Mouse (Mus musculus): ENCODE data around the gene Agl.
"Not testable (repeated sequence)": the region's sequence is repeated elsewhere in the genome, so short reads cannot be mapped to it uniquely, and the experiment has no call there.

The Agl gene

GRCm38 (mm10) chr3:116747648-116748047, 60.3 kb downstream of the Agl start:
- DNase-seq (ENCODE audit: low spot score): not testable (repeated sequence)

GRCm38 (mm10) chr3:116740963-116741362, 67.0 kb downstream of the Agl start:
- no peak for DNase-seq (ENCODE audit: low spot score)

- DNase-seq (ENCODE audit: low spot score): no peak
Observed at GRCm38 (mm10) chr3:116740106-116740505, 67.9 kb downstream of the Agl start.

- DNase-seq (ENCODE audit: low spot score): peak; percentile 68
Observed at GRCm38 (mm10) chr3:116737326-116737731, 70.6 kb downstream of the Agl start.

GRCm38 (mm10) chr3:116729483-116730174, 78.3 kb downstream of the Agl start:
- DNase-seq (ENCODE audit: low spot score): no peak

- DNase-seq (ENCODE audit: low spot score): no peak
Observed at GRCm38 (mm10) chr3:116726807-116727206, 81.2 kb downstream of the Agl start.

- no peak for DNase-seq (ENCODE audit: low spot score)
Observed at GRCm38 (mm10) chr3:116723496-116724481, 84.2 kb downstream of the Agl start.

GRCm38 (mm10) chr3:116722980-116723379, 85.0 kb downstream of the Agl start:
- DNase-seq (ENCODE audit: low spot score): peak; percentile 32

GRCm38 (mm10) chr3:116718951-116719350, 89.0 kb downstream of the Agl start:
- no peak for DNase-seq (ENCODE audit: low spot score)

GRCm38 (mm10) chr3:116713031-116713430, 94.9 kb downstream of the Agl start:
- no peak for DNase-seq (ENCODE audit: low spot score)

GRCm38 (mm10) chr3:116712436-116712881, 95.5 kb downstream of the Agl start, which contains the start of gene Slc35a3:
Gene Slc35a3, minus strand, starts transcription at chr3:116712831.
- DNase-seq (ENCODE audit: low spot score): peak; percentile 47

- DNase-seq (ENCODE audit: low spot score): peak; percentile 71
Observed at GRCm38 (mm10) chr3:116711624-116712435, 96.1 kb downstream of the Agl start.

GRCm38 (mm10) chr3:116710941-116711340, 97.0 kb downstream of the Agl start:
- no peak for DNase-seq (ENCODE audit: low spot score)

- no peak for DNase-seq (ENCODE audit: low spot score)
Observed at GRCm38 (mm10) chr3:116705637-116706204, 102.2 kb downstream of the Agl start.

- no peak for DNase-seq (ENCODE audit: low spot score)
Observed at GRCm38 (mm10) chr3:116703835-116704234, 104.1 kb downstream of the Agl start.

GRCm38 (mm10) chr3:116702647-116703272, 105.2 kb downstream of the Agl start:
- no peak for DNase-seq (ENCODE audit: low spot score)

GRCm38 (mm10) chr3:116701601-116702000, 106.4 kb downstream of the Agl start:
- no peak for DNase-seq (ENCODE audit: low spot score)

GRCm38 (mm10) chr3:116698786-116699185, 109.2 kb downstream of the Agl start:
- no peak for DNase-seq (ENCODE audit: low spot score)

- DNase-seq (ENCODE audit: low spot score): no peak
Observed at GRCm38 (mm10) chr3:116695666-116695985, 112.3 kb downstream of the Agl start.

- no peak for DNase-seq (ENCODE audit: low spot score)
Observed at GRCm38 (mm10) chr3:116694955-116695665, 112.9 kb downstream of the Agl start.

GRCm38 (mm10) chr3:116694312-116694711, 113.7 kb downstream of the Agl start:
- no peak for DNase-seq (ENCODE audit: low spot score)

Data from adipocyte (in vitro differentiated cells).